Mouse (Mus musculus) MEL (cell line): ENCODE results near the gene Ntn3.

Experiments
- BHLHE40 ChIP-seq: IDR thresholded peaks from 2 replicates; pipeline ENCODE4 v1.6.1; 2012; ENCODE audit warnings: low read depth, mild to moderate bottlenecking, inconsistent platforms, low read length, improper control_type of control experiment, borderline replicate concordance
- CTCF ChIP-seq, 3 experiments: IDR thresholded peaks in 2 of 3; conservative IDR thresholded peaks in 1 of 3; 2 replicates each; pipeline ENCODE4 v1.5.1; 2011 to 2012; ENCODE audit warnings: low read length in 3 of 3, low read depth in 2 of 3, mild to moderate bottlenecking in 2 of 3, improper control_type of control experiment in 1 of 3, inconsistent platforms in 1 of 3, mixed read lengths in 1 of 3, moderate library complexity in 1 of 3; ENCODE audit not compliant: control insufficient read depth in 1 of 3, insufficient read depth in 1 of 3, poor library complexity in 1 of 3, severe bottlenecking in 1 of 3
- MAFK ChIP-seq: IDR thresholded peaks from 2 replicates; pipeline ENCODE4 v1.6.1; 2011; ENCODE audit warnings: low read depth, mild to moderate bottlenecking, low read length, improper control_type of control experiment, borderline replicate concordance
- MAX ChIP-seq: IDR thresholded peaks from 2 replicates; pipeline ENCODE4 v1.6.1; 2011; ENCODE audit warnings: low read length, improper control_type of control experiment
- MYB ChIP-seq: IDR thresholded peaks from 2 replicates; pipeline ENCODE4 v1.6.1; 2011; ENCODE audit warnings: mild to moderate bottlenecking, low read depth, low read length, improper control_type of control experiment
- POLR2A ChIP-seq, 2 experiments: IDR thresholded peaks; 2 replicates each; pipeline ENCODE4 v1.6.1; 2011 to 2012; ENCODE audit warnings: low read length in 2 of 2, mild to moderate bottlenecking in 2 of 2, control low read depth in 1 of 2, improper control_type of control experiment in 1 of 2, low read depth in 1 of 2, moderate library complexity in 1 of 2; ENCODE audit not compliant: control insufficient read depth in 1 of 2, insufficient read depth in 1 of 2, poor library complexity in 1 of 2
- POLR2AphosphoS5 ChIP-seq: IDR thresholded peaks from 2 replicates; pipeline ENCODE4 v1.6.1; 2012; ENCODE audit warnings: low read depth, borderline replicate concordance, mild to moderate bottlenecking, inconsistent platforms, low read length, moderate library complexity, mixed read lengths
- SIN3A ChIP-seq: IDR thresholded peaks from 2 replicates; pipeline ENCODE4 v1.6.1; 2012; ENCODE audit warnings: low read length, improper control_type of control experiment, inconsistent platforms
- USF2 ChIP-seq, 2 experiments: IDR thresholded peaks; 2 replicates each; pipeline ENCODE4 v1.6.1; 2011 to 2012; ENCODE audit warnings: improper control_type of control experiment in 2 of 2, low read length in 2 of 2, borderline replicate concordance in 1 of 2, inconsistent platforms in 1 of 2, low read depth in 1 of 2, mild to moderate bottlenecking in 1 of 2; ENCODE audit not compliant: insufficient read depth in 1 of 2
- ZNF384 ChIP-seq: IDR thresholded peaks from 2 replicates; pipeline ENCODE4 v1.6.1; 2012; ENCODE audit warnings: low read depth, mild to moderate bottlenecking, inconsistent platforms, low read length, improper control_type of control experiment

GRCm38 (mm10) chr17:24258981-24259380 is 49.6 kb upstream of the Ntn3 start:
- TF ChIP-seq POLR2A (IDR thresholded peaks at IDR 0.05; ENCODE audit: control insufficient read depth in 1 of 2, insufficient read depth in 1 of 2, low read depth in 1 of 2, low read length in 2 of 2, poor library complexity in 1 of 2) (no peak), USF2 (IDR thresholded peaks at IDR 0.05; ENCODE audit: borderline replicate concordance in 1 of 2, insufficient read depth in 1 of 2, low read depth in 1 of 2, low read length in 2 of 2) (no peak), POLR2AphosphoS5 (no peak), SIN3A (no peak), CTCF (IDR thresholded peaks at IDR 0.05 in 2 of 3, conservative IDR thresholded peaks at IDR 0.05 in 1 of 3; ENCODE audit: control insufficient read depth in 1 of 3, insufficient read depth in 1 of 3, low read depth in 2 of 3, low read length in 3 of 3, poor library complexity in 1 of 3, severe bottlenecking in 1 of 3) (no peak), BHLHE40 (no peak), MYB (no peak), ZNF384 (no peak), MAX (no peak), MAFK (no peak)
